Mouse (Mus musculus) 3134 (cell line): ENCODE results near the gene Khdc1c.
"Not testable (repeated sequence)": the region's sequence is repeated elsewhere in the genome, so short reads cannot be mapped to it uniquely, and the experiment has no call there.

Experiments
- DNase-seq: peaks from one replicate; pipeline ENCODE4 v3.0.0-alpha.2; 2011; ENCODE audit warnings: low spot score; ENCODE audit not compliant: insufficient read length; ENCODE audit errors: extremely low read depth

Khdc1c gene

GRCm38 (mm10) chr1:21368031-21368430, at the start of gene Khdc1c:
TSS of gene Khdc1c (plus strand) at chr1:21368331.
- DNase-seq, result not testable (repeated sequence)

DNA sequence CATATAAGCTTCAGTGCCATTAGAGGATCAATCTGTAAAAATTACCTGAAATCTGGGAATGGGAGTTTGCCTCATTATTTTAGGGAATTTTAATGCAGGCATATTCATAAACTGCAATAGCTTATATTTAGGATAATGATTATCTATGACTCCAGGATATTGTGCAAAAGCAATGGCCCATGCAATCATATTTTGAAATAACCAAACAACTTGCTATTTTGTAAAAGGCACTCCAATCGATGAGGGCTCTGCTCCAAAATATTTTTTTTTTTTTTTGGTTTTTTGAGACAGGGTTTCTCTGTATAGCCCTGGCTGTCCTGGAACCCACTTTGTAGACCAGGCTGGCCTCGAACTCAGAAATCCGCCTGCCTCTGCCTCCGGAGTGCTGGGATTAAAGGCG, 47.9 kb upstream of the Khdc1c start:
- DNase-seq, result not testable (repeated sequence)

DNA sequence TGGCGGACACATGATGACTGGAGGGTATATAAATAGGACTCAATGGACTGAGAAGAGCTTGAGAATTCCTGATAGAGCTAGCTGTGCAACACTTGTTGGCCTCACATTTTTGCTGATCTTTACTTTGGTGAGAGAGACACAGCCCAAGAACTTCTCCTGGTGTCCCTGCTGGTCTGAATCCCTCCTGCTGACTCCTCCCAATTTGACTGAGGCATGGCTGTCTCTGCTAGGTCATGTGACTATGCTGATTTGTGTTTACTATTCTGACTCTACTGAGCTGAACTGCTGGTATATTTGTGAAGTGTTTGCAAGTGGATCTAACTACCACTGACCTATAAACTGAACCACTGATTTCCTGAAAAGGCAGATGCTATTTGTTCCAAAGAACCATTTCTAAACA, 46.5 kb upstream of the Khdc1c start:
- DNase-seq, result no peak

GRCm38 (mm10) chr1:21323996-21324574, 44.0 kb upstream of the Khdc1c start:
- DNase-seq, result no peak

DNA sequence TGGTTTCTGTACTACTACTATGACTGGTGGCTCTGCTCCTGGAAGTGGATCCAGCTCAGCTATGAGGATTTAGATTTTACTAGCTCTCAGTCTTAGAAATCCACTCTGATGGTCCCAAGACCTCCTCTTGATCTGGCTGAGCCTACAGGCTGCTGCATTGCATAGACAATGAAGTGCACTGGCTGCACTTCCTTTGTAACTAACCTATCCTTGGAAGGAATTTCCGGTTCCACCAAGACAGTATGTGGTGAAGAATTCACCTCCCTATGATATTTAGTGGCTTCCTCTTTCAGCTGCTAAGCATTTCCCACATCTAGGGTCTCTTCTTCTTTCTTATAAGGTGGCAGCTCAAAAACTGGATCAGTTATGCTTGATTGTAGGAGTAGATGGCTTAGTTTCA, 43.5 kb upstream of the Khdc1c start:
- DNase-seq, result no peak

DNA sequence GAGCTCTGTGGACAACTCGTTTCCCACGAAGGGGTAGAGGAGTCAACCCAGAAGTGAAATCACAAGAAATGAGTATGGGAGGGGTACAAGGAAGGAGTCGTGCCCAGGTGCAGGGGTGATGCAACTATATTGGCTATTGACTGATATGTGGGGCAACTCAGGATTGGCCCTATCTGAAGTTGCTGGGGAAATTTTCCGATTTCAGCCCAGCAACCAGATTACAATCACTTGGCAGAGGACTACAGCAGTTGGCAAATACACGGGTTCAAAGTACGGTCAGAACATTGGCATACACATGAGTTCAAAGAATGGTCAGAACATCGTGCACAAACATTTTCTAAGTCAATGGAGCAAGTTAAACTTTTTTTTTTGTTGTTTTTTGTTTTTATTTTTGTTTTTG, 41.4 kb upstream of the Khdc1c start:
- DNase-seq, result no peak

GRCm38 (mm10) chr1:21331161-21331560, 37.0 kb upstream of the Khdc1c start:
- not testable (repeated sequence) for DNase-seq

DNA sequence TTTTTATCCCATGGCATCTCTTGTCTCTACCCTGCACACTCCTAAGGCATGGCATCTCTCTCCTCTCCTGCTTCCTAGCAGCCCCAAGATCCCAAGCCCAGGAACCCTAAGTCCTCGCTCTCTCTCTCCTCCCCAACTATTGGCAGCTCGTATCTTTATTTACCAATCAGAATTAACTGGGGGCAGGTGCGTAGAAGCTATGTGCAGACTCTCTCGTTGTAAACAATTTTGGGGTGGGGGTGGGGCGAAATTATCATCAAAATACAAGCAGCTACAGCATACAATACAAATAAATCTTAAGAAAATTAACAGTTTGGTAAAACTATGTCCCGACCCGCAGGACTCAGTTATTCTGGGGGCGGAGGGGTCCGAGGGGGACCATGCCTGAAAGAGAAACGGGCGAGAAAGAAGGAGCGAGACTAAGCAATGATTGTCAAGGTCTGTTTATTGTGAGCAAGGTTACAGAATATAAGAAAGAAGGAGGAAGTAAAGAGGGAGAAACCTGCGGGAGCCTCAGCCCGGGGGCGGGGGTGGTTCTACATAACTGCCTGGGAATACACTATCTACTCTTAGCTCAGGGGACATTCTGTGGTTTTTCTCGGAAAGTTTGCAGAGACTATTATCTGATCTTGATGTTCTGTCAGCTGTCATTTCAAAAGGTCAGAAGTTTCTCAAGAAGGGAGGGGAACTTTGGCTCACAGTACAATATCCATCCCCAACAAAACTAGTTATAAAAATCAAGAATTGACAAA, 34.7 kb upstream of the Khdc1c start:
- no peak for DNase-seq

DNA sequence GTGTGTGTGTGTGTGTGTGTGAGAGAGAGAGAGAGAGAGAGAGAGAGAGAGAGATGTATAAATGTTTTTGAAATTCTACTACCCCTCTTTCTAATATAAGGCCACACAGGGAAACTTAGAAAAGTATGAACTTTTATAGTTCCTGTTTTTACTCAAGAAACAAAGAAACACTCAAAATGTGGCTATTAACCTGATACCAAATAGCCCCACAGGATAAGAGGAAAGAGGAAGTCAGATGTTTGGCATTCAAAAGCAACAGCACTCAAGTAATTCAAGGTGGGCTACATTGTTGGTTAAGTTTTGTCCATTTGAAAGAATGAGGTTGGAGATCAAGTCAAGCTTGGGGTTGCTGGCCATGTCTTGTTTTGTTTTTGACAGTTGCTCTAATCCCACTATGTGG, 32.3 kb upstream of the Khdc1c start:
- DNase-seq, result no peak

GRCm38 (mm10) chr1:21340745-21341144, 27.4 kb upstream of the Khdc1c start:
- no peak for DNase-seq

DNA sequence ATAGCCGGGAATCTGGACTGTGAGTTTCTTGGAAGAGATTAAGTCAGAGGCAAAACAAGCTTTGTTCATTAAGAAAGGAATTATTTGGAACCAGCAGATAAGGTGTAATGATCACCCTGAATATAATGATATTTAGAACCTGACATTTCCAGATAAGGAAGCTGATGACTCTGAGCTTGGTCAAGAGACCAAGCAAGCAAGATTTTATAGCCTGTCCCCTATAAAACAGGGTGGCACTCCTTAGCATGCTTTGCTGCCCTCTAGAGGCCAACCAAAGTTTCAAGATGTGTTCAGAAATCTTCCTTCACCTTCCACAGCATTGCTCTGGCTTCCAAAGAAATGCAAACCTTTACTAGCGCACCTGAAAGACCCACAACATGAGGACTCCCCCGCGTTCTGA, 23.9 kb upstream of the Khdc1c start:
- DNase-seq, result no peak

GRCm38 (mm10) chr1:21344752-21345151, 23.4 kb upstream of the Khdc1c start:
- not testable (repeated sequence) for DNase-seq

GRCm38 (mm10) chr1:21349341-21349740, 18.8 kb upstream of the Khdc1c start, which contains the start of gene Khdc1a:
TSS of gene Khdc1a (plus strand) at chr1:21349641.
- DNase-seq, result no peak

- no peak for DNase-seq
These were observed 15.1 kb downstream of the Khdc1c start, which contains the start of gene Khdc1b for GRCm38 (mm10) chr1:21383256-21383655. TSS of gene Khdc1b (plus strand) at chr1:21383556.

DNA sequence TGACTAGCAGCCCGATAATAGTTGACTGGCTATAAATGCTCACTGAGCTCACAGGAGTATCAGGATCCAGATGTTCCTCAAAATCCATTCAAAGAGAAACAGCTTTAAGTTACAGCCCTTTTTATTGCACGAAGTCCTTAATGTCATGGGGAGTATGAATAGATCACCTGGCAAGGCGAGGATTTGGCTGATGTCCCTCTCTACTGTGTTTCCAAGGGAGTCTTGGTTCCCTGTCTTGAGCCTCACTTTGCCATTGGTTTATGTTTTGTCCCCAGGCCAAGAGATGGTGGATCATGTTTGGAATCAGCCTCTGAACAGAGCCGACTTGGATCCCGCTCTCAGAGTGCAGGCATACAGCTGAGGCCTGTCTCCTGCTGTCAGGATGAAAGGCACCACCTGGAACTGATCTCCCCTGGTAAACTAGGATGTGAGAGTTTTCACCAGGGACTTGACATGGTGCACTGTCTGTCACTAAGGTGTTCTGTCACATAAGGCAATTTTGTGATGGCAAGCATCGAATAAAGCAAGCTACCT, 23.1 kb downstream of the Khdc1c start:
- DNase-seq, result no peak

DNA sequence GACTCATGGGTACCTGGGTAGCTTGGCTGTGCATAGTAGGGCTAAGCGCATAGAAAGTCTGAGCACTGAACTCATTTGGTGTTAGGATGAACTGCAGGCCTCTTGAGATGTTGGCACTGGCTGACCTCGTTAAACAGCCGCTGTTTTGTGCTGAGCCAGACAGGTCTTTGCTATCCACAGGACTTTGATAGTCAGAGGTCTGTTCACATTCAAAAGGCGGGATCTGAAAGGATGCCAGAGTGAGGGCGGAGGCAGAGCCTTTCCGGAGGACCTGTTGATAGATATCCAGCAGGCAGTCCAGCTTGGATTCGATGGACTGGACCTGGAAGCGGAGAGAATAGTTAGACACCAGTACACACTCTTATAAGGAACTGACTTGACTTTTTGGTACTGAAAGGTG, 34.7 kb downstream of the Khdc1c start:
- DNase-seq, result no peak

DNA sequence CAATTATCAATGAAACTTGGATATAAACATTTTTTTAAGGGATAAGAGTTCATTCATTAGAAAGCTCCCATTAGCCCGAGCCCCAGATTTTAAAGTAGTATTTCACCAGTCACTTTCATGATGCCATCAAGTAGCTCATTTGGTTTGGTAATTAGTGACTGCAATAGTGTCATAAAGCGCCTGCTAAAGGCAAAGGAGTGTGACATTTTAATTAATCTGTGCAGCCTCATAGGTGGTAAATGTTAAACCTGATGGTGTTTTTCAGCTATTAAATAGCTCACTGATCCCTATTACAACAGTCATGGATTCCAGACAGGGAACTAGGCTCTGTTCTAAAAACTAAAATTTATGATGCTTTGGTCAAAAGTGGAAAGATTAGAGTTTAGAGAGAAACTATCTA, 39.1 kb downstream of the Khdc1c start:
- DNase-seq, result no peak

DNA sequence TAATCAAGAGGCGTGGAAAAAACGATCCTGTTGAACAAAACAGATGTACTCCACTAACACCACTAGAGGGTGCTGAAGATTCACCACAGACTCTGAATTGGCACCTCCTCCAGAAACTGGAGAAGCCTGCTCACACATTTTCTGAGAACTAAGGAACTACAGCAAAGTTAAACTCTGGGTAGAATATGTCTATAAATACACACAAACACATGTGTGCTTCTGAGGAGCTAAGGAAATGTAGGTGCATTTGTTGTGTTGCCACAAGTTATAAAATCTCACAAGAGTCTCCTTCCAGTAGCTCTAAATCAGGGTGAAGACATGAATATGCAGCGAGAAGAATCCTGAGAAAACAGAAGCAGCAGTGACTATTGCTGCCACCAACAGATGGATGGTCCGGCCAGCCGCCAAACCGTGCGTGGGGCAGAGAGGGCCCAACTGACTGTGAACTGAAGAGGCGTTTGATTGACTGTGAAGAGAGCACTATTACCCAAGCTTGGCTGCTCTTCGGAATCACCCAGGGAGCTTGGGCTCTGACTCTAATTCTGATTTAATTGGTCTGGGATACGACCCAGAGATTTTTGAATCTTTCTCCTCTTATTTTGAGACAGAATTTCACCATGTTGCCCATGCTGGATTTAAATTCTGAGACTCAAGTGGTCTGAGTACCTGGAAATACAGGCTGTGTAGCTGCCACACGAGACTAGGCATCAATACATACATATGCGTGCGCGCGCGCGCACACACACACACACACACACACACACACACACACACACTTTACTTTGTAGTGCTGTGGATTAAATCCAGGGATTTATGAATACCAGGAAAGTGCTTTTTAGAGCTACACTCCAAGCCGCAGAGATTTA, 43.4 kb downstream of the Khdc1c start:
- DNase-seq, result no peak

DNA sequence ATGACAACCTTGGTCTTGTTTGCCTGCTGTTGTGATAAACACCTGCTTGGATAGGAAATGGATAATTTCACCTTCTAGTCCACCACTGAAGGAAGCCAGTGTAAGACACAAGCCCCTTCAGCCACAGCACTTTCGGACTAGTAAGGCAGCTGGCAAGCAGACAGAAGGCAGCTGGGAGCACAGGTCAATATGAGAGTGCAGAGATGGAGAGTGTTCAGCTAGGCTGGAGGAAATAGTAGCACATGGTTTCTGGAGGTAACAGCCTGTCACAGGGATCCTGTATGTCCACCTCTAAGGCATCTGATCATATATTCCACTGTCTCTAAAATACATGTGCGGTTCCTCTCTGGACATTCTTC, 44.0 kb downstream of the Khdc1c start:
- no peak for DNase-seq

- DNase-seq, result no peak
These were observed 51.2 kb downstream of the Khdc1c start for GRCm38 (mm10) chr1:21419370-21419769.
